Mouse (Mus musculus) left cerebral cortex, postnatal 25 days (tissue): Measurements from ENCODE around the gene Zfp185. TPM values are rescaled to one million over a fixed set of nuclear protein-coding genes. Genes with fewer than 3 reads are reported as not detected.
"Not testable (repeated sequence)": the region's sequence is repeated elsewhere in the genome, so short reads cannot be mapped to it uniquely, and the experiment has no call there.

Source experiments
- DNase-seq, 2 experiments: peaks; one replicate each; pipeline ENCODE4 v3.0.0; 2022; ENCODE audit warnings: low spot score in 2 of 2, mixed read lengths in 1 of 2
- intact Hi-C: fragments of 180-260 bp; cut with DNase I; formaldehyde crosslinking; loops from one replicate; pipeline ENCODE4 v1.15.1; 2025
- microRNA-seq, 2 experiments: library from miRNA; unstranded; fragments of <30 nt; microRNA quantifications; one replicate each; pipeline ENCODE4 v1.2.0; 2022
- total RNA-seq, 2 experiments: library from RNA; stranded (reverse); gene quantifications; 2 replicates each; pipeline ENCODE4 v1.2.3; 2021

The Zfp185 gene
- total RNA-seq, 2 experiments from 2014 or later: 0.34 to 0.55 TPM

DNA sequence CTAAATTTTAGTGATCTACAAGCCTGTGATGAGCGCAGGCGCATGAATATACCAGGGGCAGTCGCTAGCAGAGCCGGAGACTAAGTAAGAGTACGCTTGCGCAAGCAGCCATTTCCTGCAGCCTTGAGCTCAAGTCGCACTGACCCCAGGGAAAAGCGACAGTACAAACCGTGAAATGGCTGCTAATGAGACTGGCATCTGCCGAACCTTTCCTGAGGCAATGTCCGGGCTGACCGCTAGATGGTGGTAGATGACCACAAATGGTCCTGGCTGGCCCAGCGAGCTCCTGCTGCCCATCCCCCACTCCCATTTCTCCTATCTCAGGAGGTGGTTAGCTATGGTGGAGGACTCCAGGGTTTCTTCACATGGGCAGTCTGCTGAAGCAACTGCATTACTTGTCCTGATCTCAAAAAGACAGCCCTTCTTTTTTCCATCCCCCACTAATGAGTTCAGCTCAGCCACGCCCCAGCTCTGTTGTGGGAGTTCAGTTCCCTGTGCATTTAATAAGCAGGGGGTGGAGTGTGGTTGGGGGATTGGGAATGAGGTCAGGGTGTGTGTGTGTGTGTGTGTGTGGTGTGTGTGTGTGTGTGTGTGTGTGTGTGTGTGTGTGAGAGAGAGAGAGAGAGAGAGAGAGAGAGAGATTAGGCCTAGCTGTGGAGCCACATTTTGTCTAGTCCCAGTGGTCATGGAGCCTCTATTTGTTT, 66.9 kb downstream of the Zfp185 start:
- DNase-seq: peak; percentile 92 to 95
- intact Hi-C loops: loop anchor here (5.0 to 10.0 kb wide), 4 partner anchors 381 to 1361 kb away; partner anchors contain the start of gene Trex2

DNA sequence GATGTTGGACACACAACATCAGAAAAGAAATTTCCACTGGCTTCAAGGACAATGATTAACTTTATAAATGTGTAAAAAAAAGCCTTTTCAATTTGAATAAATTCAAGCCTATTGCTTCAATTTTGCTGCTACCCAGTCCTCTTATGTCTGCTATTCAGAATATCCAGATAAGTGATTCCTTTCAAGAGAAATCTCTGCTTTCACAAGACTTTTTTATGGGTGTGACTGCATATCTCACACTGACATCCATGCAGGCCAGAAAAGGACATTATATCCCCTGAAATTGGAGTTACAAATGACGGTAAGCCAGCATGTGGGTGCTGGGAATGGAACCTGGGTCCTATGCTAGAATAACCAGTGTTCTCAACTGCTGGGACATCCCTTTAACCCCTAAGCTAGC, 74.4 kb downstream of the Zfp185 start:
- intact Hi-C loops: loop anchor here (5.0 to 10.0 kb wide), 2 partner anchors 163 to 426 kb away; partner anchors contain the start of gene F8a
- no peak for DNase-seq

DNA sequence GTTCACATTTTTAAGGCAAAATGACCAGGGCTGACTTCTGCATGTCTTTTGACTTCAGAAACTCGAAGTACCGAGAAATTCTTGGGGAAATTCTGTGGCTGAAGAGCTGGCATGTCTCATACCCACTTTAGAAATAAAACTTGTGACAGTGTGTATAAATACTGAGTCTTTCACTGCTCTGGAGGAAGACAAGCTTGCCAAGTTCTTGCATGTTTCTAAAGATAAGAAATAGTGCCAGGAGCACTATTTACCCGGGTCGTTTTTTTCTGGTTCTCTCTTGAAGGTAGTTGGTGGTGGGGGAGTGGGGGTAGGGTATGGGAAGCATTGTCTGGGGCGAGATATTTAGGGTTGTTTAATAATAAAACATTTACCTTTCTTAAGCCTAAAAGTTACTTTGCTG, 75.2 kb downstream of the Zfp185 start:
- DNase-seq: no peak
- intact Hi-C loops: loop anchor here (5.0 to 10.0 kb wide), 2 partner anchors 162 to 425 kb away; partner anchors contain the start of gene F8a

DNA sequence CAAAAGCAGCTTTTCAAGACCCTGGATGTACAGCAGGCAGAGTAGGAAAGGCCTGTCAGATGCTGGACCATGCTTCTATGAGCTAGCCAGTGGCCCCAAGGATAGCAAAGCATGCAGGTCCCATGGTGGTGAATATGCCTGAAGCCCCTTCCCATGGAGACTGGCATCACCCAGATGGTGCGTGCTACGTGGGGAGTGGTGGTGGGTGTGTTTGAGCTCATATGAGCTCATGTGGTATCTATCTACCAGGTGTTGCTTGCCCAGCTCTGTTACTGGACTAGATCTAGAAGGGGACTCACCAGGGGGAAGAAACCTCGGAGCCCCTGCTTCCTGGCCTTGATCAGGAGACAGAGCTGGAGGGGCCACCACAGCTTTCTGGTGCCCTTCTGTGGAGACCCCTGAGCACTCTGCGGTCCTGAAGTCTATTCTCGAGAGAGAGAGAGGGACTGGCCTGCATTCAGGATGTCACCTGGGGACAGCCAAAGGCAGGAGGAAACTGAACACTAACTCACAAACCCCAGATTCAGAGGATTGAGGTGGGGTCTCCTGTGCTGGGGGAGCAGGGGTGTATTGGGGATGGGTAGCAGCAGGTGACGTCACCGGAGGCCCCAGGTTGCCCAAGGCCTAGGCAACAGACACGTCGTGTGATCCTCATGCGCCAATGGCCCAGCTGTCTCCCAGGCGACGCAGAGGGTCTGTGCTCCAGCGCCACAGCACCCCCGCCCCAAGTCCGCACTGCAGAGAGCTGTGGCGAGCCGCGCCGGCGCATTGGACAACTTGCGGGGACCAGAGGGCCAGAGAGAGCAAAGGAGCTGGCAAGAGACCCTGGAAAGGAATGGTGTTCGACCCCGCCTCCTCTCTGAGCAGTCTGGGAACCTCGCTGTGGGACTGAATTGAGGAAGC, 76.6 kb downstream of the Zfp185 start:
- intact Hi-C loops: loop anchor here (5.0 to 10.0 kb wide), 2 partner anchors 161 to 424 kb away; partner anchors contain the start of gene F8a
- DNase-seq: peak; percentile 12 to 24

- DNase-seq: no peak
- intact Hi-C loops: loop anchor here (5.0 to 10.0 kb wide), 2 partner anchors 160 to 423 kb away; partner anchors contain the start of gene F8a
These were observed 77.3 kb downstream of the Zfp185 start, which contains the start of gene Pnma3 for GRCm38 (mm10) chrX:73064415-73064793. Gene Pnma3, plus strand, starts transcription at chrX:73064787.

DNA sequence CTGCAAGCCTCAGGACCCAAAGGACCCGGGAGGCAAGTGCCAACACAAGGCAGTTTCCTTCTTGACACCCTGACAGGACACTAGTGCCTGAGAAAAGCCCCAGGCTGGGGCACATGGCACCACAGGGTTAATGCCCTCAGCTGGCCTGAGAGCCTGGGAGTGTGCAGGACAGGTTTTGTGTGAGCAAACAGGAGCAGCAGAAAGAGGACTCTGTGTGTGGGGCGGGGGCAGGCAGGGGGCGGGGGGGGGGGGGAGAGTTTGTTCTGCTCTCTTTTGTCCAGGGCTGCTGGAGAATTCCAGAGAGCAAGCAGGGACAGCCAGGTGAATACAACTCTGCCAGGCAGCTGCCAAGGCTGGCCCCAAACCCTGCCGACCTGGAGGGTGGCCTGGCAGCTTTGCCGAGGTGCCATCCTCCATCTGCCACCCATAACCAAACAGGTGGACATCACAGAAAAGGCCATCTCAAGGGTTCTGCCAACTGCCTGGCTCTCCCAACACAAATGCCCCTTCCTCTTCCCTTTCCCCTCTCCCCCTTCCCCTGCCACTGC, 79.7 kb downstream of the Zfp185 start:
- intact Hi-C loops: loop anchor here (10.0 kb wide), 1 partner anchor 158 kb away; the partner anchor contains the start of gene F8a
- not testable (repeated sequence) for DNase-seq

Small RNAs within 50 kb of the gene (microRNA-seq; reads per million reads assigned to microRNA genes)
- gene Mir2137: 0 reads per million in 2 experiments

Other genes with a start within 250 kb of the Zfp185 start
- 1 to 10 TPM; 2.0 to 2.7 TPM for gene Gabrq, start 162.2 kb upstream of the Zfp185 start, total RNA-seq
- gene Cetn2, start 68.9 kb upstream of the Zfp185 start, total RNA-seq: 10 to 100 TPM; 51.5 to 52.6 TPM
- gene Nsdhl, start 68.8 kb upstream of the Zfp185 start, total RNA-seq: 10 to 100 TPM; 23.0 to 25.8 TPM
- gene Pnma5, start 49.8 kb downstream of the Zfp185 start, total RNA-seq: under 1 TPM; 0.21 to 0.48 TPM
- gene Pnma3, start 77.4 kb downstream of the Zfp185 start, total RNA-seq: 10 to 100 TPM; 12.2 to 14.8 TPM
- 1 to 10 TPM in 1 of 2 experiments, under 1 TPM in 1; 0.96 to 1.6 TPM for gene Xlr4a, start 95.1 kb downstream of the Zfp185 start, total RNA-seq
- 1 to 10 TPM; 2.0 to 3.0 TPM for gene Xlr3a, start 109.8 kb downstream of the Zfp185 start, total RNA-seq
- gene Gm14685, start 129.7 kb downstream of the Zfp185 start, total RNA-seq: 1 to 10 TPM; 1.0 to 2.5 TPM
- gene Xlr5b, start 161.5 kb downstream of the Zfp185 start, total RNA-seq: not detected
- gene DXBay18, start 162.1 kb downstream of the Zfp185 start, total RNA-seq: under 1 TPM in 1 of 2 experiments, not detected in 1; 0.62 TPM
- not detected for gene Spin2d, start 189.7 kb downstream of the Zfp185 start, total RNA-seq
- gene Xlr3b, start 204.9 kb downstream of the Zfp185 start, total RNA-seq: 1 to 10 TPM; 5.1 to 8.5 TPM
- gene Xlr4b, start 227.0 kb downstream of the Zfp185 start, total RNA-seq: under 1 TPM; 0.53 to 0.55 TPM
- gene F8a, start 241.0 kb downstream of the Zfp185 start, total RNA-seq: 10 to 100 TPM; 15.0 to 21.2 TPM